ENCODE assay signal across 7 mouse cellular contexts in genomic region chr13:54748721-54749060, GRCm38 (mm10). TPM values are rescaled to one million over a fixed set of nuclear protein-coding genes. Genes with fewer than 3 reads are reported as not detected.
DNase-seq lines count a peak whose midpoint lies in the region; ATAC-seq lines count a peak whose summit lies in the region.

No protein-coding gene starts in this region.

- no peak for DNase-seq in liver
- DNase-seq in forebrain, embryonic 11.5 days (ENCODE audit: low spot score) = no peak
- DNase-seq in limb, embryonic 10.5 days (ENCODE audit: low spot score) = no peak
- no peak for DNase-seq in thymus, postnatal 14 days
- DNase-seq in lung, postnatal 14 days = no peak

- peak overlapping the region; percentile 58; the same call in 1 of the 2 replicates for H3K4me3 ChIP-seq in liver, embryonic 12.5 days
- peak overlapping the region; percentile 67 for H3K4me3 ChIP-seq in forebrain, embryonic 11.5 days (ENCODE audit: low read depth, low read length)
- H3K4me3 ChIP-seq in limb, embryonic 10.5 days = peak overlapping the region; percentile 66
- H3K4me3 ChIP-seq in neural tube, embryonic 15.5 days (replicated peaks) = peak overlapping the region; percentile 62

- 0 out of 2 replicates have a peak, but pooled peaks have one; percentile 5 for ATAC-seq in liver, embryonic 12.5 days
- ATAC-seq in forebrain, embryonic 11.5 days (replicated peaks; ENCODE audit: low FRiP score) = peak; percentile 21
- peak; percentile 46; the same call in 1 of the 2 replicates for ATAC-seq in neural tube, embryonic 15.5 days (ENCODE audit: low FRiP score)

- H3K27ac ChIP-seq in liver, embryonic 12.5 days = no peak overlapping the region
- H3K27ac ChIP-seq in forebrain, embryonic 11.5 days (ENCODE audit: low read depth, low read length) = no peak overlapping the region
- no peak overlapping the region for H3K27ac ChIP-seq in limb, embryonic 10.5 days
- peak overlapping the region; percentile 91 for H3K27ac ChIP-seq in neural tube, embryonic 15.5 days (replicated peaks)

- H3K9me3 ChIP-seq in liver, embryonic 12.5 days (replicated peaks) = no peaks in the 10 kb centered on the region
- no peaks in the 10 kb centered on the region for H3K9me3 ChIP-seq in forebrain, embryonic 11.5 days (ENCODE audit: control insufficient read depth, low read length)
- no peaks in the 10 kb centered on the region for H3K9me3 ChIP-seq in limb, embryonic 10.5 days (replicated peaks)
- H3K9me3 ChIP-seq in neural tube, embryonic 15.5 days (replicated peaks) = no peaks in the 10 kb centered on the region

- no peak overlapping the region for H3K9ac ChIP-seq in liver, embryonic 12.5 days
- H3K9ac ChIP-seq in forebrain, embryonic 11.5 days (ENCODE audit: low read length) = peak overlapping the region; percentile 70
- peak overlapping the region; percentile 74 for H3K9ac ChIP-seq in neural tube, embryonic 15.5 days (replicated peaks)

- H3K27me3 ChIP-seq in liver, embryonic 12.5 days (replicated peaks) = peaks cover 88% of the 10 kb centered on the region
- peaks cover 16% of the 10 kb centered on the region for H3K27me3 ChIP-seq in forebrain, embryonic 11.5 days (ENCODE audit: control insufficient read depth, insufficient read depth, low read length)
- H3K27me3 ChIP-seq in limb, embryonic 10.5 days (ENCODE audit: low read depth, poor library complexity, severe bottlenecking) = peaks cover 73% of the 10 kb centered on the region
- H3K27me3 ChIP-seq in neural tube, embryonic 15.5 days (replicated peaks) = peaks cover 4% of the 10 kb centered on the region; the same call in 1 of the 2 replicates

- peak overlapping the region; percentile 70; the same call in 1 of the 2 replicates for H3K4me2 ChIP-seq in liver, embryonic 12.5 days
- H3K4me2 ChIP-seq in forebrain, embryonic 11.5 days (ENCODE audit: low read depth, low read length, severe bottlenecking) = peak overlapping the region; percentile 67
- peak overlapping the region; percentile 73 for H3K4me2 ChIP-seq in neural tube, embryonic 15.5 days

- H3K4me1 ChIP-seq in liver, embryonic 12.5 days = peaks cover 12% of the 10 kb centered on the region
- 0 out of 2 replicates have a peak, but pooled peaks cover 2% of the 10 kb centered on the region for H3K4me1 ChIP-seq in forebrain, embryonic 11.5 days (replicated peaks; ENCODE audit: control insufficient read depth, insufficient read depth, low read length)
- H3K4me1 ChIP-seq in limb, embryonic 10.5 days = peaks cover 20% of the 10 kb centered on the region
- H3K4me1 ChIP-seq in neural tube, embryonic 15.5 days = peaks cover 68% of the 10 kb centered on the region

- 50% methylated on average over 10 of the region's 10 CpGs for WGBS in liver, embryonic 12.5 days (ENCODE audit: insufficient replicate concordance)
- 40% methylated on average over 10 of the region's 10 CpGs for WGBS in forebrain, embryonic 11.5 days
- WGBS in limb, embryonic 10.5 days = 64% methylated on average over 10 of the region's 10 CpGs
- WGBS in neural tube, embryonic 15.5 days = 35% methylated on average over 10 of the region's 10 CpGs

- H3K36me3 ChIP-seq in liver, embryonic 12.5 days = no peaks in the 10 kb centered on the region
- H3K36me3 ChIP-seq in forebrain, embryonic 11.5 days (ENCODE audit: control insufficient read depth, insufficient read depth, low read length) = no peaks in the 10 kb centered on the region
- no peaks in the 10 kb centered on the region for H3K36me3 ChIP-seq in limb, embryonic 10.5 days
- no peaks in the 10 kb centered on the region for H3K36me3 ChIP-seq in neural tube, embryonic 15.5 days

RNA-seq across cellular contexts. Expression of gene Gprin1, which starts 1.0 kb away (rescaled TPM):
- 0.23 and 0.35 TPM in 2 replicates for polyA plus RNA-seq in liver, embryonic 12.5 days (2016; fragmentation: Nextera tagmentation; extraction: Ambion mirVana)
- 8.2 and 13.5 TPM in 2 replicates for polyA plus RNA-seq in forebrain, embryonic 11.5 days (2014; fragmentation: Nextera tagmentation; extraction: Ambion mirVana)
- 0.24 and 0.54 TPM in 2 replicates for polyA plus RNA-seq in limb, embryonic 10.5 days (2016; fragmentation: Nextera tagmentation; extraction: Ambion mirVana)
- 10.3 and 21.6 TPM in 2 replicates for polyA plus RNA-seq in neural tube, embryonic 15.5 days (2015; fragmentation: Nextera tagmentation; extraction: Ambion mirVana)

RNA-seq across cellular contexts. Expression of gene Sncb, which starts 17.7 kb away (rescaled TPM):
- polyA plus RNA-seq in liver, embryonic 12.5 days (2016; fragmentation: Nextera tagmentation; extraction: Ambion mirVana) = not detected in 2 replicates
- 1.3 and 2.6 TPM in 2 replicates for polyA plus RNA-seq in forebrain, embryonic 11.5 days (2014; fragmentation: Nextera tagmentation; extraction: Ambion mirVana)
- polyA plus RNA-seq in limb, embryonic 10.5 days (2016; fragmentation: Nextera tagmentation; extraction: Ambion mirVana) = not detected in 2 replicates
- polyA plus RNA-seq in neural tube, embryonic 15.5 days (2015; fragmentation: Nextera tagmentation; extraction: Ambion mirVana) = 110 and 122 TPM in 2 replicates

RNA-seq across cellular contexts. Expression of gene Eif4e1b, which starts 35.1 kb away (rescaled TPM):
- not detected in 2 replicates for polyA plus RNA-seq in liver, embryonic 12.5 days (2016; fragmentation: Nextera tagmentation; extraction: Ambion mirVana)
- polyA plus RNA-seq in forebrain, embryonic 11.5 days (2014; fragmentation: Nextera tagmentation; extraction: Ambion mirVana) = not detected in 2 replicates
- polyA plus RNA-seq in limb, embryonic 10.5 days (2016; fragmentation: Nextera tagmentation; extraction: Ambion mirVana) = not detected in 2 replicates
- polyA plus RNA-seq in neural tube, embryonic 15.5 days (2015; fragmentation: Nextera tagmentation; extraction: Ambion mirVana) = not detected in 2 replicates

RNA-seq across cellular contexts. Expression of gene Tspan17, which starts 40.5 kb away (rescaled TPM):
- polyA plus RNA-seq in liver, embryonic 12.5 days (2016; fragmentation: Nextera tagmentation; extraction: Ambion mirVana) = 1.8 and 2.3 TPM in 2 replicates
- polyA plus RNA-seq in forebrain, embryonic 11.5 days (2014; fragmentation: Nextera tagmentation; extraction: Ambion mirVana) = 6.9 and 8.1 TPM in 2 replicates
- 2.0 and 3.3 TPM in 2 replicates for polyA plus RNA-seq in limb, embryonic 10.5 days (2016; fragmentation: Nextera tagmentation; extraction: Ambion mirVana)
- 112 and 137 TPM in 2 replicates for polyA plus RNA-seq in neural tube, embryonic 15.5 days (2015; fragmentation: Nextera tagmentation; extraction: Ambion mirVana)

RNA-seq across cellular contexts. Expression of gene Cdhr2, which starts 47.4 kb away (rescaled TPM):
- polyA plus RNA-seq in liver, embryonic 12.5 days (2016; fragmentation: Nextera tagmentation; extraction: Ambion mirVana) = 7.7 and 9.9 TPM in 2 replicates
- not detected in 2 replicates for polyA plus RNA-seq in forebrain, embryonic 11.5 days (2014; fragmentation: Nextera tagmentation; extraction: Ambion mirVana)
- polyA plus RNA-seq in limb, embryonic 10.5 days (2016; fragmentation: Nextera tagmentation; extraction: Ambion mirVana) = 0.04 TPM in 1 of 2 replicates, not detected in the other
- 0.22 and 1.4 TPM in 2 replicates for polyA plus RNA-seq in neural tube, embryonic 15.5 days (2015; fragmentation: Nextera tagmentation; extraction: Ambion mirVana)

Comparison
In these comparisons a context has a peak if more than half of its experiments do, and no peak if none do; other contexts are left out.
1. RNA of gene Sncb, which starts 17.7 kb away (polyA plus RNA-seq): 110 to 122 TPM in neural tube, embryonic 15.5 days; 1.3 to 2.6 TPM in forebrain, embryonic 11.5 days, not detected in liver, embryonic 12.5 days and not detected in limb, embryonic 10.5 days; every median in the first group is over 10 times any median in the second.
2. Peak in every context shown above with its lines, with median percentiles within 50 percentile points of each other: ATAC-seq, H3K4me2 ChIP-seq and H3K4me3 ChIP-seq.